Mouse (Mus musculus) urinary bladder, postnatal 25 days (tissue): ENCODE measurements around the gene Ddc.
A peak's percentile ranks its signal among the peaks of the same experiment; 100 is the strongest.

Experiments
- DNase-seq: peaks from one replicate; pipeline ENCODE4 v3.0.0; 2022; ENCODE audit warnings: low spot score

Gene Ddc

GRCm38 (mm10) chr11:11823980-11824911 lies 73.7 kb downstream of the Ddc start:
- DNase-seq: no peak

- DNase-seq: no peak
Measured at GRCm38 (mm10) chr11:11822181-11823095, 75.5 kb downstream of the Ddc start.

GRCm38 (mm10) chr11:11821387-11821975 lies 76.5 kb downstream of the Ddc start:
- no peak for DNase-seq

GRCm38 (mm10) chr11:11820737-11821136 lies 77.2 kb downstream of the Ddc start:
- no peak for DNase-seq

GRCm38 (mm10) chr11:11820251-11820650 lies 77.7 kb downstream of the Ddc start:
- peak; percentile 64 for DNase-seq

GRCm38 (mm10) chr11:11819206-11819605 lies 78.7 kb downstream of the Ddc start:
- no peak for DNase-seq

GRCm38 (mm10) chr11:11818797-11819196 lies 79.1 kb downstream of the Ddc start:
- DNase-seq: no peak

- no peak for DNase-seq
Measured at GRCm38 (mm10) chr11:11815737-11816136, 82.2 kb downstream of the Ddc start.

GRCm38 (mm10) chr11:11811906-11812480 lies 86.0 kb downstream of the Ddc start:
- peak; percentile 70 for DNase-seq

- DNase-seq: no peak
Measured at GRCm38 (mm10) chr11:11809404-11810175, 88.4 kb downstream of the Ddc start.

- DNase-seq: peak; percentile 97
Measured at GRCm38 (mm10) chr11:11808820-11809403, 89.0 kb downstream of the Ddc start, which contains the start of gene Fignl1. TSS of gene Fignl1 (minus strand) at chr11:11808962.

- no peak for DNase-seq
Measured at GRCm38 (mm10) chr11:11808035-11808819, 89.7 kb downstream of the Ddc start.

- DNase-seq: no peak
Measured at GRCm38 (mm10) chr11:11805951-11806350, 92.0 kb downstream of the Ddc start.

- DNase-seq: no peak
Measured at GRCm38 (mm10) chr11:11804421-11804820, 93.5 kb downstream of the Ddc start.

- DNase-seq: no peak
Measured at GRCm38 (mm10) chr11:11801067-11801466, 96.9 kb downstream of the Ddc start.

GRCm38 (mm10) chr11:11800304-11800703 lies 97.6 kb downstream of the Ddc start:
- DNase-seq: no peak

GRCm38 (mm10) chr11:11798690-11799089 lies 99.3 kb downstream of the Ddc start:
- DNase-seq: no peak

- no peak for DNase-seq
Measured at GRCm38 (mm10) chr11:11794626-11795025, 103.3 kb downstream of the Ddc start.

- peak; percentile 76 for DNase-seq
Measured at GRCm38 (mm10) chr11:11788521-11788974, 109.4 kb downstream of the Ddc start.

GRCm38 (mm10) chr11:11785457-11785856 lies 112.5 kb downstream of the Ddc start:
- DNase-seq: no peak
